Mouse (Mus musculus): ENCODE results near the gene Nudt1. TPM values are rescaled to one million over a fixed set of nuclear protein-coding genes. Genes with fewer than 3 reads are reported as not detected.

The Nudt1 gene
- total and polyA plus RNA-seq, 3 experiments, result 69.4 to 75.2 (median 74.6) TPM

DNA sequence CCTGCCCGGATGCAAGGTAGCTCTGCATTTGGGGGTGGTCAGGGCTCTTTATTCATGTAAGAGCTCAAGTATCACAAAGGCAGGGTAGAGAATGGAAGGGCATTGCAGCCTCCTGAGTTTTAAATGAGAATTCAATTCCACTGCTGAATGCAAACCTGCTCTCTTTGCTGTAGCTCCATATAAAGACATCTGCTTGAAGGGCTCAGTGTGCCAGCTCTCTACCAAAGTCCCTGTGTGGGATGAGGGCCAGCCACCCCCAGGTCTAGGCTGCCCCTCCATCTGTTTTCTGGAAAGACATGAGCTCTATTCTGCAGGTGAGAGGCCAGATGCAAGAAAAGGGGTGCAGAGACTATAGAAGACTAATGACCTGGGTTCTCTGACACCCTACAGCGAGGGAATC is 36.7 kb upstream of the Nudt1 start:
- Histone ChIP-seq H3K4me1 (ENCODE audit: control insufficient read depth in 1 of 2, insufficient read depth in 2 of 2) (no peaks in the 10 kb centered on the region), H3K27me3 (replicated peaks) (no peaks in the 10 kb centered on the region), H3K36me3 (replicated peaks in 1 of 2; ENCODE audit: control insufficient read depth in 1 of 2, insufficient read depth in 1 of 2, low read length in 1 of 2) (peaks cover 18 to 90% of the 10 kb centered on the region in 2 experiments), H3K9ac (ENCODE audit: insufficient read depth, low read depth) (no peak overlapping the region), H3K4me2 (ENCODE audit: insufficient read depth, low read depth, poor library complexity, severe bottlenecking) (no peak overlapping the region), H3K27ac (ENCODE audit: insufficient read depth, low read depth) (no peak overlapping the region), H3K4me3 (replicated peaks in 1 of 3; ENCODE audit: low read depth in 2 of 3, low read length in 2 of 3, poor library complexity in 1 of 3) (no peak overlapping the region), H3K9me3 (replicated peaks; ENCODE audit: low read length) (no peaks in the 10 kb centered on the region), H3K79me2 (replicated peaks; ENCODE audit: control insufficient read depth, extremely low read depth, insufficient read depth, poor library complexity, severe bottlenecking) (no peaks in the 10 kb centered on the region)
- dilution Hi-C loops (cut with MboI; ENCODE audit: extremely low pct_ligation_motif_present, extremely low pct_unique_long_range_greater_than_20kb, low sequenced_read_pairs) (no loop called here), in situ Hi-C loops (cut with MboI; ENCODE audit: low pct_ligation_motif_present, low pct_unique_long_range_greater_than_20kb, low sequenced_read_pairs) (loop anchor here (25.0 kb wide), 1 partner anchor 447 kb away; the partner anchor contains the start of genes Gm26938 and Psmg3)
- no peak for DNase-seq (ENCODE audit: extremely low read depth)
- TF ChIP-seq BHLHE40 (IDR thresholded peaks at IDR 0.05; ENCODE audit: low read depth, low read length), result no peak
- TF ChIP-seq SIN3A (IDR thresholded peaks at IDR 0.05; ENCODE audit: low read length), result no peak
- TF ChIP-seq CHD1 (IDR thresholded peaks at IDR 0.05; ENCODE audit: low read depth, low read length), result no peak
- TF ChIP-seq USF2 (conservative IDR thresholded peaks at IDR 0.05; ENCODE audit: low read depth, low read length), result no peak
- no peak for TF ChIP-seq RCOR1 (conservative IDR thresholded peaks at IDR 0.05; ENCODE audit: low read depth, low read length)
- no peak for TF ChIP-seq MAZ (IDR thresholded peaks at IDR 0.05; ENCODE audit: low read depth, low read length)
- TF ChIP-seq ZMIZ1 (IDR thresholded peaks at IDR 0.05; ENCODE audit: low read depth, low read length), result no peak
- TF ChIP-seq IRF4 (IDR thresholded peaks at IDR 0.05; ENCODE audit: low read depth, low read length), result no peak
- no peak for TF ChIP-seq MEF2A (IDR thresholded peaks at IDR 0.05; ENCODE audit: borderline replicate concordance, low read depth, low read length)
- TF ChIP-seq TBP (conservative IDR thresholded peaks at IDR 0.05; ENCODE audit: low read depth, low read length), result no peak
- TF ChIP-seq CTCF (conservative IDR thresholded peaks at IDR 0.05 in 1 of 2, IDR thresholded peaks at IDR 0.05 in 1 of 2; ENCODE audit: low read depth in 2 of 2, low read length in 2 of 2), result no peak

DNA sequence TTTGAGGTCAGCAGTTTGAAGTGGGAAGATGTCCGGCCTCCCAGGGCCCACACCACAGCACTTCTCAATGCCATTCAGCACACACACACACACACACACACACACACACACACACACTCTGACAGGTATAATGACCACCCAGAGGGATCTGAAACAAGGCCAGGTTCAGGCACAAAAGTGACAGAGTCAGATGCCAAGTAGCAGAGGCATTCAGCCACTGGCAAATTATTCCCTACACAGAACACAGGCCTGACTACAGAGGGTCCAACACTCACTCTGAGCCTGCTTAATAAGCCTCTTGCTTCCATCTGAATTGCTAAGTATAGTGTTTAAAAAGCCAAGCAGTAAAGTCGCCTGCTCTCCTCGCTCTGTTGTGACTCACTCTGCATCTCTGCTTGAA is 33.2 kb upstream of the Nudt1 start:
- Histone ChIP-seq H3K9me3 (replicated peaks; ENCODE audit: low read length) (no peaks in the 10 kb centered on the region), H3K4me2 (ENCODE audit: insufficient read depth, low read depth, poor library complexity, severe bottlenecking) (no peak overlapping the region), H3K27me3 (replicated peaks) (no peaks in the 10 kb centered on the region), H3K4me1 (ENCODE audit: control insufficient read depth in 1 of 2, insufficient read depth in 2 of 2) (no peaks in the 10 kb centered on the region), H3K27ac (ENCODE audit: insufficient read depth, low read depth) (no peak overlapping the region), H3K4me3 (replicated peaks in 1 of 3; ENCODE audit: low read depth in 2 of 3, low read length in 2 of 3, poor library complexity in 1 of 3) (no peak overlapping the region), H3K9ac (ENCODE audit: insufficient read depth, low read depth) (no peak overlapping the region), H3K36me3 (replicated peaks in 1 of 2; ENCODE audit: control insufficient read depth in 1 of 2, insufficient read depth in 1 of 2, low read length in 1 of 2) (peaks cover 37 to 94% of the 10 kb centered on the region in 2 experiments), H3K79me2 (replicated peaks; ENCODE audit: control insufficient read depth, extremely low read depth, insufficient read depth, poor library complexity, severe bottlenecking) (no peaks in the 10 kb centered on the region)
- DNase-seq (ENCODE audit: extremely low read depth), result no peak
- in situ Hi-C loops (cut with MboI; ENCODE audit: low pct_ligation_motif_present, low pct_unique_long_range_greater_than_20kb, low sequenced_read_pairs), result loop anchor here (25.0 kb wide), 1 partner anchor 451 kb away; the partner anchor contains the start of genes Gm26938 and Psmg3
- TF ChIP-seq GABPA (IDR thresholded peaks at IDR 0.05; ENCODE audit: insufficient replicate concordance, low read depth, low read length), result no peak
- no peak for TF ChIP-seq TBP (conservative IDR thresholded peaks at IDR 0.05; ENCODE audit: low read depth, low read length)
- TF ChIP-seq MAFK (IDR thresholded peaks at IDR 0.05; ENCODE audit: insufficient replicate concordance, low read length), result no peak
- TF ChIP-seq POLR2AphosphoS2 (IDR thresholded peaks at IDR 0.05; ENCODE audit: low read depth, low read length), result no peak
- no peak for TF ChIP-seq IRF4 (IDR thresholded peaks at IDR 0.05; ENCODE audit: low read depth, low read length)
- TF ChIP-seq MAZ (IDR thresholded peaks at IDR 0.05; ENCODE audit: low read depth, low read length), result no peak
- TF ChIP-seq ZMIZ1 (IDR thresholded peaks at IDR 0.05; ENCODE audit: low read depth, low read length), result no peak
- no peak for TF ChIP-seq USF1 (IDR thresholded peaks at IDR 0.05; ENCODE audit: low read depth, low read length)
- TF ChIP-seq NRF1 (IDR thresholded peaks at IDR 0.05; ENCODE audit: low read depth, low read length), result no peak
- no peak for TF ChIP-seq POLR2A (IDR thresholded peaks at IDR 0.05; ENCODE audit: low read depth, low read length)
- TF ChIP-seq NELFE (IDR thresholded peaks at IDR 0.05; ENCODE audit: low read depth, low read length), result no peak
- TF ChIP-seq ETS1 (conservative IDR thresholded peaks at IDR 0.05; ENCODE audit: low read depth, low read length), result no peak
- no peak for TF ChIP-seq USF2 (conservative IDR thresholded peaks at IDR 0.05; ENCODE audit: low read depth, low read length)
- TF ChIP-seq EP300 (IDR thresholded peaks at IDR 0.05; ENCODE audit: low read length), result no peak
- no peak for TF ChIP-seq UBTF (IDR thresholded peaks at IDR 0.05; ENCODE audit: low read depth, low read length)
- dilution Hi-C loops (cut with MboI; ENCODE audit: extremely low pct_ligation_motif_present, extremely low pct_unique_long_range_greater_than_20kb, low sequenced_read_pairs), result no loop called here

Data from CH12.LX (cell line).